Mouse (Mus musculus): ENCODE measurements at regions not wholly inside any gene's neighbourhood (a gene's known extent, or its start where the extent isn't known, plus 50 kb on each side); places are given as distances from the start of the nearest gene placed in this dataset.
A peak's percentile ranks its signal among the peaks of the same experiment; 100 is the strongest.
"Not testable (repeated sequence)": the region's sequence is repeated elsewhere in the genome, so short reads cannot be mapped to it uniquely, and the experiment has no call there.

DNA sequence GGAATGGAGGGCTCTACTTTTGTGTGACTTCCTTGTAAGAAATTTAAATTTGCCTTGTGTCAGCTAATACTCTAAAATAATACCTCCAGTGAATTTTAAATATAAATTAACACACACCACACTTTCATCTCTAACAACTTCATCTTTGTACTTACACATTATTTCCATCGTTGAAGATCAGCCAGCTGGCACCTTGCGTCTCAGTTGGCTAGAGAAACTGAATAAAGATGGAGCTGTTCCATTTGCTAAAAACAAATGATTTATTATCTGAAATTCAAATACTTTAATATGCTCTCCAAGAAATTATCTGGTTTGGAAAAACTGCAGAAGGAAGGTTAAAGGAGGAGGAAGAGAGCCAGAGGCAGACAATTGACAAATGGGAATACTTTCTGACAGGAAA, 122.0 kb upstream of the Gm11096 start:
- intact Hi-C loops (cut with DNase I) = no loop called here
- no peak for DNase-seq

DNA sequence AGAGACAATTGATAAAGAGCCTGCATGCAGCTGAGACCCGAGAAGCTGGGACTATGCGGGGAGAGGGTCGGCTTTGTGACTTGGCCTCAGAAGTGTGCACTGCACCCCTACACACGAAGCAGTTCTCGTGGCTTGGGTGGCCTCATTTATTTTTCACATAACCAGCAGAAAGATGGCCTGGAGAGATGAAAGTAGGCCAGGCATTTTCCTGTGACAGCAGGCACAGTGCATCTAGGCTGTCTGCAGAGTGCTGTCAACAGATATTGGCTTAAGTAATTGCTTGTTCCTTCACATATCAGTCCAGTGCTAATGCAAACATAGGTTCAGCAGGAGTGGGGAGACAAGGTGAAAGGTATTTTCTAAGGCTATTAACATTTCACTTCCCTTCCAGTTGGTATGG, 124.9 kb upstream of the Gm11096 start:
- intact Hi-C loops (cut with DNase I) = no loop called here
- DNase-seq = no peak

DNA sequence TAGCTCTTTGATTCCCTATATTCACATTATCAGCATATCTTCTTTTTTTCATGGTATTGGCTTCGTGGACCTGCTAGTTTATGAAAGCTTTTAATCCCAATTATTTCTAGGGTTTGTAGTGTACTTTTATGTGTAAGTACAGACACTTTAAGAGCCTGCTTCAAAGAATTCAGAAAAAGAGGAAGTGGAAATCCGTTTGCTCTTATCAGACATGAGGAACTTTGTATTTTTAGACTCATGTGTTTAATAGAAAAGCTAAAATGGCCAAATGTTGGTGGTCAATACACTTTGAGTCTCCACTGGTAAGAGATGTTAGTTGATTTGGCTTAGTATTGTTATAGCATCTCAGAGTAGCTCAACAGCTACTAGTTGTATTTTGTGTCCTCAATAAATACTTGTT, 135.7 kb upstream of the Gm11096 start:
- no peak for DNase-seq
- intact Hi-C loops (cut with DNase I) = no loop called here

DNA sequence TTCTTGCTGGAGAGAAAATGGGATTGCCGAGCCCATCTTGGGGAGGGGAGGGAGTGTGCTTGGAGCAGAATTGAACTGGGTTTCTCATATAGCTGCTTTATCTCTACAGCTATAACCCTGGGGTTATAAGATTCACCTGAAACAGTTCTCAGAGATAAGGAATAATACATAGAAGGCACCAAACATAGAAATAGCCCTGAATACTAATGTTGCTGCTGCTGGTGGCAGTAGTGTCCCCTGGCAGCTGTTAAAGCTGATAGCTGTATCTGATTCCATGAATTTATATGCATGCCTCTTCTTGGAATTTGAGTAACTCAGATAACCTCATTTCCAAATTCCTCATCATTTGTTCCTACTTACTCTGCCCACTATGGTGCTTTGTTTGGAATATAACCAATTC, 137.0 kb upstream of the Gm11096 start:
- intact Hi-C loops (cut with DNase I) = no loop called here
- no peak for DNase-seq

DNA sequence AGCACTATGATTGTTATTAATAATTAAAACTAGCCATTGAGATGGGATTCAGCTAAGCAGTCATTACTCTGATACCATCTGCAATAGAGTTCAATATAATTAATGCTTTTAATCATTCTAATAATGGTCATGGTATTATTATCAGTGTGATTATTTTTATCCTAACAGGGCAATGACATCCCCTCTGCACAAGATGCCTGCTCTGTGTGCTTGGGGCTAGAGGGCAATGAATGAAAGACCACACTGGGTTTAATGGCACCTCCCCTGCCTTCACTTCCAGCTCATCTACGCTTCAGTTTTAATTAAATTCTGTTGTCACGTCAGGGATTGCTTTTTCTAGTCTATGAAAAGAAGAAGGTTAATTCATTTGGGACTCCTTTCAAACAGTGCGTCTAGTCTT, 139.1 kb upstream of the Gm11096 start:
- DNase-seq = no peak
- intact Hi-C loops (cut with DNase I) = no loop called here

DNA sequence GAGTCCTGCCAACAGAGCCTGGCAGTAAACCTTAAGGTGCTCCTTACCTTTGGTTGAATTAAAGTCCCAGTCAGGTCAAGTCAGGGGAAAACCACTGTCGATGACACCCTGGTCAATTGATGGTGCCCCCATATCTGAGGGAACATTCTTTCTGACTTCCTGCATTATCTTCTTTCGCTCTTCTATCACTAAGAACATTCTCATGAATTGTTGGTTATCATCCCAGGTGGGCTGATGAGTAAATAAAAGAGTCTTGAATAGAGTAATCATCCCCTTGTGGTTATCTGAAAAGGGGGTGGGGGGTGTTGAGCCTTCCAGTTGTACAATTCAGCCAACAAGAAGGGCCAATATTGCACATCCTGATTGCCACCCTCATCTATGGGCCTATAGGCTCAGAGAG, 149.7 kb upstream of the Gm11096 start:
- no peak for DNase-seq
- intact Hi-C loops (cut with DNase I) = no loop called here

DNA sequence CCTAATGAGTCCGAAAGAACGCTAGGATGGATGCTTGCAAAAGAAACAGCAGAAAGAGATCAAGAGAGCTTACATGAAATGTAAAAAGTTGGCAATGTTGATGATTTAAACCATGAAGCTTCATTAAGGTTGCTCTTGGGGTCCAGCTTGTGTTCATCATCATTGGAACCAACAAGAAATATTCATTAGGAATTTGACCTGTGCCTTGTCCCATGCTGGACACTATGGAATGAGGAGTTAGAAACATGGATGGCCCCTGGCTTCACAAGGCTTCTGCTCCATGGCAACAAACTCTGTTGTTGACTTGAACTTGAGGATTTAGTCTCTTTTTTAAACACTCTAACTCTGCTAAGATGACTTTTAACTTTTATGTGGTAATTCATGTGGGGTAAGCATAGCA, 159.0 kb upstream of the Gm11096 start:
- intact Hi-C loops (cut with DNase I) = no loop called here
- DNase-seq = no peak

DNA sequence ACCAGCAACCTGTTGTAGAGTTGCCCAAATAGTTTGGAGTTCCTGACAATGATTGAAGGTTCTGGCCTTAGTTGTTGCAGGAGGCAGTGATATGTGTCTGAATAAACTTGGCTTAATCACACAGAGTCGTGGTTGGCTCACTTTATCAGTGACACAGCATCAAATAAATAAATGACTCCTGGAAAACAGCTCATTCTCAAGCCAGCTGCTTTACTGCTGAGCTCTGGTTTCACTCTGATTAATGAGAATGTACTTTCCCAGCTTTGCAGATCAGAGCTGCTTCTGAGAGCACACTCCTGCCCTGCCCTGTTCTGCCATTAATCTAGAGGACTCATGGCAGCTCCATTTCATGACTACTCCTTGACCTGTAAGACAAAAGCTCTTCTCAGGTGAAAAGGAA, 171.3 kb upstream of the Gm11096 start:
- DNase-seq = no peak
- intact Hi-C loops (cut with DNase I) = no loop called here

DNA sequence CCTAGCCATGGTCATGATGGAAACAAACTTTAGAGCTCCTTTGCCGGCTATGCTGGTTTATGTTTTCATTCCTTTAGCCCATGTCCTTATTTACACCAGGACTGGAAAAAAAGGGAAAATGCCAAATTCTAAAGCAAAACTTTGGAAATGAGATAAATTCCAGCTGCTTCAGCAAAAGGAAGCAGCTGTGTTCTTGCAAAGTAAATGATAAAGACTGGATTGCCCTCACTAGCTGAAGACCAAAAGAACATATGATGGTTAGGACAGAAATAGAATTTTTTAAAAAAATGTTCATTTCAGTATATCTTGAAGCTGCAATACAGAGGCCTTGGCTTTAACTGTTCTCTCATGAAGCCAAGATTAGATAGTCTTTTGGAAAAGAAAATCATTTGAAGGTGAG, 179.6 kb upstream of the Gm11096 start:
- intact Hi-C loops (cut with DNase I) = no loop called here
- no peak for DNase-seq

DNA sequence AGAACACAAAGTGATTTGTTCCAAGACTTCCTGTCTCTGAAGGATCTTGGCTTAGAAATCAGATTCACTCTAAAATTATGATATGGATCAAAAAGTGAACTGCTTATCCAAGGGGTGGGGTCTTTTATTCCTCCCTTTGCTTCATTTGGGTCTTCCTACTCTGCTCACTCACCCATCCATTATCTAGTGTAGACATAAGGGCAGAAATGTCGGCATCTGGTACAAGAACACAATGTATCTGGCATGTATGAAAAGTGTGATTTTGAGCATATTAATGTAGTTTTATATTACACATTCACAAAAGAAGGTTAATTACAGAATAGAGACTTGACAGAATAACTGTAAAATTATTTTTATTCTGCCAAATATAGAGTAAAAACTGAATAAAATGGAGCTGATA, 181.5 kb upstream of the Gm11096 start:
- intact Hi-C loops (cut with DNase I) = no loop called here
- no peak for DNase-seq

DNA sequence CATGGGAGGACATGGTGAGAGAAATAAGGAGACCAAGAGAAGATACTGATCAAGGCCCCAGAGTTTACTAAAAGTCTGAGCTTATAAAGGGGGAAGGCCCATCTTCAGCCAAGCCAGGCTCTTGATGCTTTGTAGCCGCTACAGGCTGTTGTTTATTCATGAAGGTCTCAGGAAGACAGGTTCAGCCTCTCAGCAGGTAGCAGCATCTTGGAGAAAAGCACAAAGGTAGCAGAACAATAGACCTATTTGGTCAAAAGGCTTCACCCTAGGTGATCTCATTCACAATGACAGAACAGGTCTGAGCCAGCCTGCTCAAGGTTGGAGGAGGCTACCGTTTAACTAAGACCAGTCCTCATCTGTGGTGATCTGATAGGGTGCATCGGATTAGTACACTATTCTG, 185.5 kb upstream of the Gm11096 start:
- intact Hi-C loops (cut with DNase I) = no loop called here
- DNase-seq = no peak

DNA sequence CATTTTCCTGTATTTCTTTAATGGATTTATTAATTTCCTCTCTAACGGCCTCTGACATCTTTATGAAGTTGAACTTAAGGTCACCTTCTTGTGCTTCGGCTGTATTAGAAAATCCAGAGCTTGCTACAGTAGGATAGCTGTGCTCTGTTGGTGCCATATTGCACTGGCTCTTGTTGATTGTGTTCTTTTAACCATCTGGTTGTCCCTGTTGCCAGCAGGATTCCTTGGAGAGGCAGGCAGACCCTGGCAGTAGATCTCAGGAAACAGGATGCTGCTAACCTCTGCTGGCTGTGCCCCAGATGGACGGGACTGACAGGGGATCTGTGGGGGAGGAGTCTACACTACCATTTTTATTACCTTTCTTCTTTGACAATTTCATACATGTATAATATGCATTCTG, 185.9 kb upstream of the Thumpd2 start:
- intact Hi-C loops (cut with DNase I) = no loop called here
- peak; percentile 75 for DNase-seq

DNA sequence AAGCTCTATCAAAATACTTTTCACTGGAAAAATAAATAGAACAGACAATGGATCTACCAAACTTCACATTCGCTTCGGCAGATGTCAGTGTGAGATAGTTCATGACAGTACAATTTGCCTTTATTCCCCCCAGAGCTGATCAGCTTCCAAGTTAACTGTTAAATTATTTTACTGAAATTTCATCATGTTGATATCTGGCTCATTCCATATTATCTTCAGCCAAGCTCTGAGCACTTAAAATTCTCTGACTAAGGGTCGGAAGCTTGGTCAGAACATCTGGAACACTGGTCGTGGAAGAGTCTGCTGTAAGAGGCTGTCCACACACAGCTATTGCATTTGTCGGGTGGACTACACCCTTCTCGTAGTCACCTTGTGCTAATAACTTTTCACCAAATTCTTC, 181.3 kb upstream of the Thumpd2 start:
- intact Hi-C loops (cut with DNase I) = no loop called here
- no peak for DNase-seq

DNA sequence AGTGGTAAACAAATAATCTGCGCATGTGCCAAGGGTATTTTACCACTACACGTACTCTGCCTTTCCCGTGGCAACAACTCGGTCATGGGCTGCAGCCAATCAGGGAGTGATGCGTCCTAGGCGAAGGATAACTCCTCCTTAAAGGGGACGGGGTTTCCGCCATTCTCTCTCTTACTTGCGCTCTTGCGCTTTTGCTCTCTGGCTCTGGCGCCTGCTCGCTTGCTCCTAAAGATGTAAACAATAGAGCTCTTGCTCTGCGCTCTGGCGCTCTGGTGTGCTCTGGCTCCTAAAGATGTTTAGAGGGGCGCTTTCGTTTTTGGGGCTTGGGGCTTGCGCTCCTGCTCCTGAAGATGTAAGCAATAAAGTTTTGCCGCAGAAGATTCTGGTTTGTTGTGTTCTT, 166.9 kb upstream of the Thumpd2 start:
- DNase-seq; intact Hi-C loops (cut with DNase I): not testable (repeated sequence)

DNA sequence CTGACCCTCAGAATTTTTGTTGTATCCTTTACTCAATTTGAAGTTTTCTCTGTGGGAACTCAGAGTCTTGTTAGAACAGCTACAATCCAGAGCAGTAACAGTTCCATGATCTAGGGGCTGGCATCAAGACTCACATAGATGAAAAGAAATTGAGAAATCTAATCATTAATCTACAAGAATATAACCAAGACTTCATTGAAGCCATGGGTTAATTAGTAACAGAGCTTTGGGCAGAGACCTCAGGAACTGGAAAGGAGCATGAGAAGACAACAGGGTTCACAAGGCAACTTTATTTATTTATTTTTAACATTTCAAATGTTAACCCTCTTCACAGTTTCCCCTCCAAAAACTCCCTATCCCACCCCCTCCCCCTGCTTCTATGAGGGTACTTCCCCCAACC, 160.4 kb upstream of the Thumpd2 start:
- intact Hi-C loops (cut with DNase I) = no loop called here
- no peak for DNase-seq

DNA sequence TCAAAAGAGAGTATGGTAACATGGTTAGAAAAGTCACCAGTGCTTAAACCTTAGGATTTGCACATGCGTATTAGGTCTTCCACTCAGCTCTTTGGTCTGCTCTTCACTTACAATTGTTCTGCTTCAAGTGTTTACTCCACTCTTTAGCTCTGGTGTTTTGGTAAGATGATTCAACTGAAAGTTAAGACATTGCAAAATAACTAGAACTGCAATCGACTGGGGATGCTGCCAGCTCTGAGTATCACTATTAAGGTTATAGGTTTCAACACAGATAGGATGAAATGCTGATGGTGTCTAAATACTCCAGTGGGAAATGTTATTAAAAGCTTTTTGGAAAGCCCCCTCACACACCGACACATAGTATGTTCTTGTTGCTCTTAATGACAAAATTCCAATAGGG, 156.6 kb upstream of the Thumpd2 start:
- intact Hi-C loops (cut with DNase I) = no loop called here
- no peak for DNase-seq

DNA sequence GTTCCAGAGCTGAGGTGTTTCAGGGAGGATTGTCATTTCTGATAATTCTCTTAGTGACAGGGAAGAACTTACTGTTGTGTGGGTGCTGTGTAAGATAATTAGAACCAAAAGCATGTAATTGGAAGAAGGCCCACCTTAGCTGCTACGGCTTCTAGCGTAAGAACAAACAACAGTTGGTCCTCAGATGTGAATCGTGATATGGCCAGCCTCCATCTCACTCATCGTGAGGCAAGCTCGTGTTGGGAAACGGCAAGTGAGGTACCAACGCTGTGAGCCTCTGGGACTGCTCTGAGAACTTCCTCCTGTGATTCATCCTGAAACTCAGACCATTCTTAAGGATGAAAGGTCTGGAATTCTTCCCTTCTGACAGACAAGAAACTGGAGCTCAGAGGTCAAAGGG, 150.0 kb upstream of the Thumpd2 start:
- intact Hi-C loops (cut with DNase I) = no loop called here
- no peak for DNase-seq

DNA sequence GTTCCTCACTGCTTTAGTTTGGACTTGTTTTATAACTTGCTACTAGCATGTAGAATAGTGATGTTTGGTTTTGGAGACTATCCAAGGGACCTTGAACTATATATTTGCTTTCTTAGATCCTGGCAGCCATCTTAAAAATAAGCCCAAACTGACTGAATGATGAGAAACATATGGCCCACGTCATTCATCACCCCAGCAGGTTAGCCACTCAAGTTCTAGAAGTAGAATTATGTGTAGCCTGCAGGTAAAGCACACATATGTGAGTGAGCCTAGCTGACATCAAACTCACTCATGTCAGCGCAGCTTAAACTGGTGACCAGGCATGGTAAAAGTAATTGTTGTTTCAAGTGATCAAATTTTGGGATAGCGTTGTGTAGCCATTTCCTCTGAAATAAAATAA, 147.2 kb upstream of the Thumpd2 start:
- intact Hi-C loops (cut with DNase I) = no loop called here
- no peak for DNase-seq

DNA sequence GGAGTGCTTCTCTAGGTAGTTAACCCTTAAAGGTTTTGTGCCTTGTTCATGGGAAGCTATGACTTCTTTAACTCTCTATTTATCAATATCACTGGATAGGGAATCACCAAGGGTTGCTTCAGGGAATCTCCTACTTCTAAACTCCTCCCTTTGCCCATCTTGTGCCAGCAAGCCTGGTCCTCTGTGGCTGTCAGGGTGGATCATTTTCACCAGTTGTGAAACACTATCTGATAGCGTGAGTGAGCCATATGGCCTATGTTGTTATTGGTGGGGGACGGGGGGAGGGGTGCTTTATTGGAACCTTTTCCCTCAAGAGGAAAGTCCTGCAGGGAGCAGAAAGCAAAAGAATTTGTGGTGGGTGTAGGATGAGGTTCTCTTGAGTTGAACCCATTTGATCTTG, 145.5 kb upstream of the Thumpd2 start:
- DNase-seq = peak; percentile 58
- intact Hi-C loops (cut with DNase I) = no loop called here

DNA sequence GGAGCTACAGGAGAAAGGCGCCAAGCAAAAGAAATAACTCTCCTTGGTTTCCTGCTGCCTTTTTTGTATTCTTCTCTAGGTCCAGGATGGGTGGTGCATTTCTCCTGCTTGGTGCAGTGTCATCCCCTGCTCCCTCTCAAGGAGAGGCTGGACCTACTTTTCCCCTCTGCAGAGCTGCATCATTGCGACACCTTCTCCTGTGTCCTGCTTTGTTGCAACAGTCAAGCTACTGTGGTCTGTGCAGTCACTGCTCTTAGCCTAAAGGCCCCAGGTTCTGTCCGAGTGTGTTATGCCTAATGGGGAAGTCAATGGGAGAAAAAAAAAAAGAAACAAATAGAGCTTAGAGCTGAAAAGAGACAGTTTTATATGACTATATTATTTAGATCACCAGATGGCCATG, 144.4 kb upstream of the Thumpd2 start:
- DNase-seq = no peak

DNA sequence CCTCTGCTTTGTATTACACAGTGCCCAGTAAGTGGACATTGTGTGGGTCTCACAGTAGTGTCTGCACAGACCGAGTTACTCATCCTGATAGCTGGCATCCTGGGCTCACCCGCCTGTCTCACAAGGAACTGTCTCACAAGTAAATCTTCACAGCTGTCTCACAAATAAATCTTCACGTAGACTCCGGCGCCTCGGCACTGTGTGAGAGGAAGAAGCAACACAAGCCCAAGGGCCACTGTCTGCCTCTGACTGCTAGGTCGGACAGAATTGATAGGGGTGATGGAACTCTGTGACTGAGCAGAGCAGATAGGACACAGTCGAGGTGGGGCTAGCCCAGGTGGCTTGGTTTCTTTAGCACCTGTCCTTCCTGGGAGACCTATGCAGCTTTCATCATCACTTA, 136.2 kb upstream of the Thumpd2 start:
- no peak for DNase-seq
- intact Hi-C loops (cut with DNase I) = no loop called here

More for the DNA sequence above, 144.4 kb upstream of the Thumpd2 start:
- intact Hi-C loops (cut with DNase I) = no loop called here

DNA sequence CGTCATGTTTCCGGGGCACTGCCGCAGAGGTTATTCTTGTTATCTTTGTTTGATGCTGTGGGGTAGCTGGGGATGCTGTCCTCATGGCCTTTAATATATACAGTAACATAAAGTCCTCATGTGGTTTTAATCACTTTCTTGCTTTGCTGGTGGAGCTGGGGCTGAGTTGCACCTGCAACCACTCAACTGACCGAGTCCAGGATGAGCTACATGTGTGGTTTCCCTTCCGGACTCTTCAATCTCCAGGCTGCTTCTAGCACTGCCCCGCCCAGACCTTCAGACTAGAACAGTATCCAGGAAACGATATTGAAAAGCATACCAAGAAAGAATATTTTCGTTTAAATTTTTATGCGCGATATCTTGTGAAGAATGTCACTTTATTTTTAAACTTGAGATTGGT, 129.1 kb upstream of the Thumpd2 start:
- DNase-seq = no peak
- intact Hi-C loops (cut with DNase I) = loop anchor here (5.0 to 10.0 kb wide), 4 partner anchors 471 to 1763 kb away; no protein-coding TSS in a partner anchor

DNA sequence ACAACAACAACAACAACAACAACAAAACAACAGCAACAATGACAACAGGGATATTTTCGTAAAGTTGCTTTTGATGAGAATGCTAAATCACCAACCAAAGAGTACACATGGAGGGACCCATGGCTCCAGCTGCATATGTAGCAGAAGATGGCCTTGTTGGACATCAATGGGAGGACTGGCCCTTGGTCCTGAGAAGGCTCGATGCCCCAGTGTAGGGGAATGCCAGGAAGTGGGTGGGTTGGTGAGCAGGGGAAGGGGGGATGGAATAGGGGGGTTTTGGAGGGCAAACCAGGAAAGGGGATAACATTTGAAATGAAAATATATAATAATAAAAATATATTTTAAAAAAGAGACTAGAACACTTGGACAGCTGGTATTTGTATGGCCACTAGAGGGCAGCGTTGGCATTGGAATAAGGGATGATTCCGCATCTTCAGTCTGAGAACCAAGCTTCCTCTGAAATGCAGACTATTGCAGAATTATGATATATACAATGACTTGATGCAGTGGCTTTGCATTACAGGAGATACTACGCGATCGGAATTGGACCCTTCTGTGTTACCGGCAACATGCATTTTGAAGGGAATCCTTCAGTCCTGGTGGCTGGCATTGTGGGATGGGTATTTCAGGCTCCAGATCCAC, 128.5 kb upstream of the Thumpd2 start:
- peak; percentile 76 for DNase-seq
- intact Hi-C loops (cut with DNase I) = loop anchor here (2.0 to 10.0 kb wide), 5 partner anchors 471 to 1764 kb away; no protein-coding TSS in a partner anchor

Data from left cerebral cortex, postnatal 4 days (tissue).